Mouse (Mus musculus) E14TG2a.4 (cell line): Measurements from ENCODE around the gene March4.

Experiments
- H3K27me3 ChIP-seq: 2 replicates; pipeline ENCODE4 v1.6.1; 2014; ENCODE audit warnings: low read length, control low read depth; ENCODE audit not compliant: insufficient read depth
- H3K36me3 ChIP-seq: 2 replicates; pipeline ENCODE4 v1.6.1; 2014; ENCODE audit warnings: low read length, control low read depth; ENCODE audit not compliant: insufficient read depth
- H3K4me1 ChIP-seq: replicated peaks from 2 replicates; pipeline ENCODE4 v1.6.1; 2014; ENCODE audit warnings: low read depth, low read length, control low read depth
- H3K4me3 ChIP-seq: replicated peaks from 2 replicates; pipeline ENCODE4 v1.5.1; 2014; ENCODE audit warnings: mild to moderate bottlenecking, low read length
- H3K9me3 ChIP-seq: 2 replicates; pipeline ENCODE4 v1.6.1; 2014; ENCODE audit warnings: low read length, control low read depth
- CTCF ChIP-seq: conservative IDR thresholded peaks from 2 replicates; pipeline ENCODE4 v1.5.1; 2014; ENCODE audit warnings: low read length
- NANOG ChIP-seq: IDR thresholded peaks from 2 replicates; pipeline ENCODE4 v1.6.1; 2014; ENCODE audit warnings: borderline replicate concordance, low read length, mixed read lengths
- POU5F1 ChIP-seq: IDR thresholded peaks from 2 replicates; pipeline ENCODE4 v1.6.1; 2014; ENCODE audit warnings: low read length, borderline replicate concordance

Gene March4

DNA sequence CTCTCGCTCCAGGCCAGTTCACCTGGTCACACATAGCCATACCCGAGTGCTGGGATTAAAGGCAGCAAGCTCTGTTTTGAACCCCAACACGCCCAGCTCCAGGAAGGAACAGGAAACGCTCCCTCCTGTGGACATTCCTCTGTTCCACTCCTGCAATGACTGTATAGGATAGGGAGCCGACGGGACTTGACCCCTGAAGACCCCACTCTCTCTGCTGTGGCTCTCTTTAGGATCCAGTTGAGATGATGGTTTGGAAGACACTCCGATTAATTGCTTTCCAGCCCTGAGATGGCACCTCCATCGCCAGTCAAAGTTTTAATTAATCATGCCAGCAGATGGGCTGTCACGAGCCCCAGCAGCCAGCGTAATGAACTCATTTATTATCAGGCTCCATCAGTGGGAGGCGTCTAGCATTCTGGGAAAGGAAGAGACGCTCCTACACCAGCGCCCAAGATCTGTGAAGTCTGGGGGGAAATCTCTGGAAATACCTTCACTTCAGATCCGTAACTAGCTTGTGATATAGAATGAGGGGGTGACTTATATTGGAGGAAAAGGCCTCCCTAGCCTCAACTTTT, 130.1 kb downstream of the March4 start:
- Histone ChIP-seq H3K36me3 (no peaks in the 10 kb centered on the region), H3K4me3 (no peak overlapping the region), H3K27me3 (no peaks in the 10 kb centered on the region), H3K9me3 (no peaks in the 10 kb centered on the region), H3K4me1 (no peaks in the 10 kb centered on the region)
- no peak for TF ChIP-seq CTCF
- TF ChIP-seq NANOG = no peak
- no peak for TF ChIP-seq POU5F1

DNA sequence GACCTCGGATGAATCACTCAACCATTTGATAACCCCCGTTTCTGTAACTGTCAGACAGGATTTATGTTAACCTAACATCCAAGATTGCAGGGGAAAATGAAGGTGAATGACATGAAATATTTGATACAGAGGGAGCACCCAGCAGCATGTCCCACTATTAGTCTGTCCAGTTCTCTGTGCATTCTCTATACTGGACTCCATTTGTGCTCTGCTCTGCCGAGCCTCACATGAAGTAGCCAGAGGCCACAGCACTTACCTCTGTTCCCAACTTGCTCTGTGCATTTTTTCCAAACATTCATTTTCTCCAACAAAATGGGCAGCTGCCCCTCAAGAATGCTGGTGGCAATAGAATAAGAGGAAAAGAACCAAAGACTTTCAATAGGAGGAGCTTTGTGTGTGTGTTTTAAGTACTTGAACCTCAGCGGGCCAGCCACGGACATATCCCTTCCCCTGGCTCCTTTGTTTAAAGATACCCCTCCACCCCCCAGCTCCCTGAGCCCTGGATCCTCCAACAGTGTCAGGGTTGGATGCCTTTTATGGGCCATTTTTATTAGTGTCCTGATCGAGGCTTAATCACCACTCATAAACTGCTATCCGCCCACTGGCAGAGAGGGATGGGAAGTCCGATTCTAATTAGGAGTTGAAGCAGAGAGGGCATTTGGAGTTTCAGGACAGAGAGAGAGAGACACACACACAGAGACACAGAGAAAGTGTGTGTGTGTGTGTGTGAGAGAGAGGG, 135.2 kb downstream of the March4 start:
- H3K27me3 ChIP-seq = no peaks in the 10 kb centered on the region
- no peak overlapping the region for H3K4me3 ChIP-seq
- H3K36me3 ChIP-seq = peaks cover 31% of the 10 kb centered on the region
- no peak for TF ChIP-seq CTCF
- peaks cover 15% of the 10 kb centered on the region for H3K9me3 ChIP-seq
- no peaks in the 10 kb centered on the region for H3K4me1 ChIP-seq

DNA sequence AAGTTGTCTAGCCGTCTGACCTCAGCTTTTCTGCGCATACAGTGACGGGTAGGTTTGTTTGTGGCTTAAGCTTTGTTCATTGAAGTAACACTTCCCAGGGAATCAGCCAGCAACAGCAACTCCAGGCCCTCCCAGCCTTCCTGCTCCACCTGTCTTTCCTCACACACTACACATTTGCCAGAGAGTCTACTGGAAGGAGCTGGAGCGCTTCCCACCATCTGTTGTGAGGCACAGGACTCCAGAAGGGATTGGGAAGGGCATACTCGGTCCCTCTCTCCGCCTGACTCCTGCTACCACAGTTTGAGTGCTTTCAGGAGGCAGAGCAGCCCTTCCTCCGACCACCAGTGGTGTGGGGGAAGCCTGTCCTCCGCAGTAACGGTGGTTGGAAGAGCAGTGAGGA, 136.1 kb downstream of the March4 start:
- Histone ChIP-seq H3K4me3 (no peak overlapping the region), H3K36me3 (peaks cover 39% of the 10 kb centered on the region), H3K9me3 (peaks cover 15% of the 10 kb centered on the region), H3K4me1 (peaks cover 2% of the 10 kb centered on the region; the same call in 1 of the 2 replicates), H3K27me3 (no peaks in the 10 kb centered on the region)
- no peak for TF ChIP-seq NANOG
- no peak for TF ChIP-seq CTCF
- no peak for TF ChIP-seq POU5F1

DNA sequence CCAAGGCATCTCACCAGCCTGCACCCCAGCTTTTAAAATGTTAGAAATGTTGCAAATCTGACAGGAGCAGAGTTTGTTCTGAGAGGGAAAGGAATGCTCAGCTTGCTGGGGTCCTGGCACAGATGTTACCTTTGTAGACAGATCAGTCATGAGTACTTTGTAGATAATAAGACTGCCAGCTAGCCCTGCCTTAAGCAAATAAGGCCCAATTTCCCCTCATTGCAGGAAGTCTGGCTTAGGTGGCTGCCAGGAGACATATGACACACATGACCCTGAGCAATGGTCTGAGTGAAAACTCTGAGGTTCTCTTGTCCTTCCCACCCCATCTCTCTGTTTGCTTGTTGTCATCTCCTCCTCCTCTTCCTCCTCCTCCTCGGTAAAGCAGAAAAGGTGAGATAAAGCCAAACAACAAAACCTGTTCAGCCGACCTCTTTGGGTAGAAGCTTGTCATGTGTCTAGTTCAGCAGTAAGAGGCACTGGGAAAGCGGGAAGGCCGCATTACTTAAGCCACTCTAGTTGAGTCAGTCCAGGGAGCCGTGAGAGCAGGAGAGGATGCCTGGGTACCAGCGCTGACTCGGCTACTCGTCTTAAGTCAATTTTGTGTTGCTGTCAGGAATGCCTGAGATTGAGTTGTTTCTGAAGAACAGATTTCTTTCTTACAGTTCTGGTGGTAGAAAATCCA, 136.9 kb downstream of the March4 start:
- TF ChIP-seq NANOG = no peak
- no peak for TF ChIP-seq CTCF
- TF ChIP-seq POU5F1 = no peak
- no peaks in the 10 kb centered on the region for H3K27me3 ChIP-seq
- H3K9me3 ChIP-seq = peaks cover 15% of the 10 kb centered on the region
- H3K4me3 ChIP-seq = no peak overlapping the region
- H3K36me3 ChIP-seq = peaks cover 46% of the 10 kb centered on the region
- peaks cover 10% of the 10 kb centered on the region for H3K4me1 ChIP-seq

DNA sequence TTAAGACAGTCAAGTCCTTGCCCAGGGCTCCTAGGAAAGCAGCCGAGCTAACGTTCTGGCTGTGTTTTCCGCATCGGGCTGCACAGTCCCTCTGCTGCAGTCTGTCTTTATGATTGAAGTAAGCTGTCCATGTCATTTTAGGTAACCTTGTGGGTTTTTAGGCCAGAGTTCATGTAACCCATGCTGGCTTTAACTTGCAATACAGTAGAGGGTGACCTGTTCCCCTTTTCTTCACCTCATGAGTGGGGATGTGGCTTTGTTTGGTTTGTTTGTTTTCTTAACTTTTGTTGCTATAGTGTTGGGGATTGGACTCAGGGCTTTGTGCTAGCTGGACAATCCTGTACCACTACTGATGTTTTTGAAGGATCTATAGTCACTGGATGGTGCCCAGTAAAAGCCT, 146.3 kb downstream of the March4 start:
- Histone ChIP-seq H3K36me3 (peaks cover 88% of the 10 kb centered on the region), H3K4me3 (no peak overlapping the region)

DNA sequence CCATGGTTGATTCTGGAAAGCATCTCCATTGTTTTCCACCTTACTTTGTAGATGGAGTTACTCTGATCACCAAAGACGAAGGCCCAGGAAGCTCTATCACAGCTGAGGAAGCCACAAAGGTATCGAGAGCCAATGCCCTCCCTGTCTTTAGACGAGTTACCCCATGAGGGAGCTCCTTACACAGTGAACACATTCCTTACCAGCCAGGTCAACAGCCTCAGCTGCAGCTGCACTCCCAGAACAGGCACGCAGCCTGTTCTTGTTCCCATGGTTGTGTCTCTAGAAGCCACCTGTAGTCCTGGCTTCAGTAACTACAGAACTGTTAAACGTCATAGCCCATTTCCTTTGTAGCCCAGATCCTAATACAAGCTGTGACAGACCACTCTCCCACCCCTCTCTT, 153.1 kb downstream of the March4 start:
- no peak overlapping the region for H3K4me3 ChIP-seq
- TF ChIP-seq POU5F1 = no peak
- no peak for TF ChIP-seq NANOG
- TF ChIP-seq CTCF = no peak
- H3K4me1 ChIP-seq = peaks cover under 1% of the 10 kb centered on the region; the same call in 1 of the 2 replicates
- no peaks in the 10 kb centered on the region for H3K9me3 ChIP-seq
- H3K36me3 ChIP-seq = peaks cover 89% of the 10 kb centered on the region
- no peaks in the 10 kb centered on the region for H3K27me3 ChIP-seq

More for the DNA sequence above, 146.3 kb downstream of the March4 start:
- TF ChIP-seq CTCF = no peak
- TF ChIP-seq NANOG = no peak
- no peak for TF ChIP-seq POU5F1
- no peaks in the 10 kb centered on the region for H3K27me3 ChIP-seq
- no peaks in the 10 kb centered on the region for H3K9me3 ChIP-seq
- peaks cover 6% of the 10 kb centered on the region for H3K4me1 ChIP-seq

DNA sequence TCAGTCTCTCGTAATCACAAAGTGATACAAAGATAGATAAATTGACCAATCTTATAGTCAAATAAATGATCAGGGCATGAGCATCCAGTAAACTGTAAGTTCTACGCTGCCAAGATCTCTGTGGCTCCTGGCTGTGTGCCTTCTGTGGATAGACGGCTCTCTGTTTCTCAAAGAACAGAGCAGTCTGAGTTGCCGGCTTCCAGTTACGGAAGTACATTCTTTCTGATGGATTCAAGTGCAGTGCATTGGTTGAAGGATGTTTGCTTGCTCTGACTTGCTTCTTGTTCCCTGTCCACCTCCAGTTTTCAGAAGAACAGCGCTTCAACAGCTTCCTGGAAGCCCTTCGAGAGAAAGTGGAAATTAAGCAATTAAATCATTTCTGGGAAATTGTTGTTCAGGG, 153.7 kb downstream of the March4 start:
- H3K27me3 ChIP-seq = no peaks in the 10 kb centered on the region
- no peak overlapping the region for H3K4me3 ChIP-seq
- no peaks in the 10 kb centered on the region for H3K9me3 ChIP-seq
- peaks cover 89% of the 10 kb centered on the region for H3K36me3 ChIP-seq
- peaks cover 6% of the 10 kb centered on the region for H3K4me1 ChIP-seq
- TF ChIP-seq NANOG (no peak), POU5F1 (no peak), CTCF (no peak)

DNA sequence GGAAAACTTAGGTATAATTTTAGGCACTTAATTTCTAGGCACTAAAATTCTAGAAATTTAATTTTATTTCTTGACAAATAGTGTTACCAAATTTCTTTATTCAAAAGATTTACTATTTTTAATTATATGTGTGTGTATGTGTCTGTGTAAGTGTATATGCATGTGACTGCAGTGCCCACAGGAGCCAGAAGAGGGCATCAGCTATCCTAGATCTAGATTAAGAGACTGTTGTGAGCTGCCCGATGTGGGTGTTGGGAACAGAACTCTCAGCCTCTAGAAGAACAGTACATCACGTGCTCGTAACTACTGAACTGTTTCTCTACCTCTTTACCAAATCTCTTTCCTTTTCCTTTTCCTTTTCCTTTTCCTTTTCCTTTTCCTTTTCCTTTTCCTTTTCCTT, 156.2 kb downstream of the March4 start:
- TF ChIP-seq POU5F1 (no peak), CTCF (peak; percentile 32; the same call in 1 of the 2 replicates)
- Histone ChIP-seq H3K27me3 (no peaks in the 10 kb centered on the region), H3K4me3 (no peak overlapping the region), H3K36me3 (peaks cover 80% of the 10 kb centered on the region), H3K9me3 (no peaks in the 10 kb centered on the region), H3K4me1 (peaks cover 16% of the 10 kb centered on the region)
